Mouse (Mus musculus) CD4-positive helper T cell, adult 2 months (primary cell): Measurements from ENCODE around the gene Fars2.

Experiments used
- DNase-seq: peaks from one replicate; pipeline ENCODE4 v3.0.0-alpha.2; 2012; ENCODE audit warnings: low read depth, missing footprints, low spot score

Gene Fars2

GRCm38 (mm10) chr13:36731016-36731930 is 614.1 kb downstream of the Fars2 start:
- DNase-seq, result peak; percentile 60

GRCm38 (mm10) chr13:36731931-36732461 is 614.8 kb downstream of the Fars2 start:
- DNase-seq, result no peak

- DNase-seq, result no peak
Observed at GRCm38 (mm10) chr13:36732891-36733490, 615.8 kb downstream of the Fars2 start.

GRCm38 (mm10) chr13:36733566-36733965 is 616.4 kb downstream of the Fars2 start:
- DNase-seq, result no peak

GRCm38 (mm10) chr13:36733989-36734690 is 616.9 kb downstream of the Fars2 start:
- DNase-seq, result peak; percentile 29

- DNase-seq, result peak; percentile 27
Observed at GRCm38 (mm10) chr13:36734731-36735571, 617.7 kb downstream of the Fars2 start, which contains the start of gene Nrn1. Nrn1 (minus strand) TSS chr13:36735131.

GRCm38 (mm10) chr13:36735901-36736618 is 618.8 kb downstream of the Fars2 start:
- DNase-seq, result peak; percentile 57

GRCm38 (mm10) chr13:36736619-36736996 is 619.4 kb downstream of the Fars2 start:
- DNase-seq, result no peak

GRCm38 (mm10) chr13:36750056-36750455 is 632.8 kb downstream of the Fars2 start:
- DNase-seq, result no peak

GRCm38 (mm10) chr13:36751861-36752260 is 634.6 kb downstream of the Fars2 start:
- no peak for DNase-seq

- DNase-seq, result no peak
Observed at GRCm38 (mm10) chr13:36766801-36767200, 649.6 kb downstream of the Fars2 start.
